Mouse (Mus musculus): ENCODE results near the gene Fads2. TPM values are rescaled to one million over a fixed set of nuclear protein-coding genes. Genes with fewer than 3 reads are reported as not detected.

The Fads2 gene
- polyA plus RNA-seq, 1 experiment: 157 TPM

DNA sequence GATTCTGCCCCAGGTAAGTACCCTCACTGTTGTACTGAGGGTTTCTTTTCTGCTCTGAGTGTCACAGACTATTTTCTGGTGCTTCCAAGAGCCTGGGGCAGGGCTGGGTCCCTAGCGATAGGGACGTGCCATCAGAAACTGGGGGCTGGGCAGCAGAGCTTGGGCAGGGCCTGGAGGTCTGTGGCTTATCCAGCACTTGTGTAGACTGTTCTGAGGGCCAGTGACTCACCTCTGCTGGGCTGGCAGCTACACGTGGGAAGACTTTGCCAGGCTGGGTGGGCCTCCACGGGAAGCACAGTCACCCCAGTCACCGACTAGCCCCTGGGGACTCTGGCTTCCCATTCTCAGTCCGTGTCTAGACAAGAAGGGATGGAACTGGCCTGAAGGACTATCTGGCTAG lies 59.3 kb downstream of the Fads2 start:
- peak overlapping the region; percentile 71 for H3ac ChIP-seq (ENCODE audit: control insufficient read depth, insufficient read length)
- peaks cover 47% of the 10 kb centered on the region for H3K79me2 ChIP-seq (ENCODE audit: control insufficient read depth, insufficient read depth)
- peak; percentile 63 for TF ChIP-seq POLR2A (IDR thresholded peaks at IDR 0.05; ENCODE audit: insufficient read length, low read depth)
- TF ChIP-seq POLR2AphosphoS2 (IDR thresholded peaks at IDR 0.05; ENCODE audit: insufficient read length, low read depth): peak; percentile 82
- TF ChIP-seq CEBPB (IDR thresholded peaks at IDR 0.05; ENCODE audit: insufficient read depth, poor library complexity, severe bottlenecking): no peak
- TF ChIP-seq MAX (IDR thresholded peaks at IDR 0.05; ENCODE audit: low read depth): no peak
- no peak for TF ChIP-seq E2F4 (IDR thresholded peaks at IDR 0.05; ENCODE audit: insufficient read depth)
- TF ChIP-seq MYOG (IDR thresholded peaks at IDR 0.05; ENCODE audit: control insufficient read depth in 1 of 3, insufficient read depth in 1 of 3, insufficient read length in 2 of 3, low read depth in 2 of 3): peak in 1 of 3 experiments; percentile 69
- peak in 1 of 3 experiments; percentile 56 for TF ChIP-seq MYOD1 (IDR thresholded peaks at IDR 0.05; ENCODE audit: control insufficient read depth in 1 of 3, insufficient read length in 2 of 3, low read depth in 2 of 3)
- peak overlapping the region; percentile 90 for H3K4me3 ChIP-seq
- peak overlapping the region; percentile 99 for H3K4me2 ChIP-seq (ENCODE audit: low read depth)
- H3K36me3 ChIP-seq (ENCODE audit: control insufficient read depth, insufficient read depth): peaks cover 20% of the 10 kb centered on the region
- no peaks in the 10 kb centered on the region for H3K27me3 ChIP-seq (ENCODE audit: control insufficient read depth, insufficient read depth, insufficient read length)

DNA sequence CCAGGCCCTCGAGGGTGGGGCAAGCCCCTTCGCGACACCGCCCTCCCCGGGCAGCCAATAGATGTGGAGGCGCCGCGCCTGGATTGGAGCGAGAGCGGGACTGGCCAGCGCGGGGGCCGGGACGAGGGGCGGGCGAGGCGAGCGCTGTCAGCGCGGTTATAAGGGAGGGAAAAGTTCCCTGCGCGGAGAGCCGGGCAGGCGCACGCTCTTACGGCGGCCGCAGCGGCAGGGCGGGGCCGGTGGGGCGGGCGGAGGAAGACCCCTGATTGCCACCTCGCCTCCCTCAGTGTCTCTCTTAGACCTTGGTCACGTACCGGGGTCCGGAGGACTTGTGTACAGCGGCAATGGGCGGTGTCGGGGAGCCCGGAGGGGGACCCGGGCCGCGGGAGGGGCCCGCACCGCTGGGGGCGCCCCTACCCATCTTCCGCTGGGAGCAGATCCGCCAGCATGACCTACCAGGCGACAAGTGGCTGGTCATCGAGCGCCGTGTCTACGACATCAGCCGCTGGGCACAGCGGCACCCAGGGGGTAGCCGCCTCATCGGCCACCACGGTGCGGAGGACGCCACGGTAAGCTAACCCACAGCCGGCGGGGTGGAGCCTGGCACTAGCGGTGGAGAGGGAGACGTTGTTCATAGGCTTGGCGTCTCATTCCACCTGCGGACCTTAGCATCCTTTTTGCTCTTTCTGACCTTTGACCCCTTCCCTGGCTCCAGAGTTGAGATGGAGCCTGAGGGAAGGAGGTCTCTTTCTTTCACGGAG lies 60.0 kb downstream of the Fads2 start, which contains the start of gene Fads3:
TSS of gene Fads3 (plus strand) at position 182 of the 761 bp plus-strand sequence.
- Histone ChIP-seq H3ac (ENCODE audit: control insufficient read depth, insufficient read length) (peak within 1 kb of the TSS; percentile 71), H3K27me3 (ENCODE audit: control insufficient read depth, insufficient read depth, insufficient read length) (no peaks in the 10 kb centered on the region), H3K79me2 (ENCODE audit: control insufficient read depth, insufficient read depth) (peaks cover 40% of the 10 kb centered on the region), H3K4me2 (ENCODE audit: low read depth) (peak within 1 kb of the TSS; percentile 99), H3K36me3 (ENCODE audit: control insufficient read depth, insufficient read depth) (peaks cover 20% of the 10 kb centered on the region), H3K4me3 (peak within 1 kb of the TSS; percentile 90)
- TF ChIP-seq POLR2A (IDR thresholded peaks at IDR 0.05; ENCODE audit: insufficient read length, low read depth) (peak; percentile 85), MAX (IDR thresholded peaks at IDR 0.05; ENCODE audit: low read depth) (no peak), MYOG (IDR thresholded peaks at IDR 0.05; ENCODE audit: control insufficient read depth in 1 of 3, insufficient read depth in 1 of 3, insufficient read length in 2 of 3, low read depth in 2 of 3) (peak in 1 of 3 experiments; percentile 15), POLR2AphosphoS2 (IDR thresholded peaks at IDR 0.05; ENCODE audit: insufficient read length, low read depth) (peak; percentile 97)

DNA sequence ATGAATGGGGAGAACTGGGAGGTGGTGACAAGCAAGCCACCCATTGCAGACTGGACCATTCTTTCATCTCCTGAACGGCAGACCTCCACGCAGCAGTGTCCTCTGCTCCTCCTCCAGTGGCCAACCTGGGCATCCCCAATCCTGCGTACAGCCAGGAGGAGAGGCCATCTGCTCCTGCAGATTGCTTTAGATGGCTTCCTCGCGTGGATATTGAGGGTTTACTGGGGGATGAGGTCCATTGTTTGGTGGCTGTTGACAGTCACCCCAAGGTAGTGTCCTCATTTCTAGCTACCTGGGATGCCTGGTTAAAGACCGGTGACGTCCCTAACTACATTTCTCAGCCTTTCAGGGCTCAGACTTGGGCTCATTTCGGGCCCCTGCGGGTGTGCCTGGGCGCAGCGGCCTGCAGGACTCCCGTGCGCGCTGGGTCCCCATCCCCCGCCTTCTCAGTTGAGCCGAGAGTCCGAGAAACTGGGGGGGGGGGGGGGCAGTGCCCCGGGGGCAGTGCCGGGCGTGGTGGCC lies 60.6 kb downstream of the Fads2 start:
- peak overlapping the region; percentile 71 for H3ac ChIP-seq (ENCODE audit: control insufficient read depth, insufficient read length)
- H3K27me3 ChIP-seq (ENCODE audit: control insufficient read depth, insufficient read depth, insufficient read length): no peaks in the 10 kb centered on the region
- H3K36me3 ChIP-seq (ENCODE audit: control insufficient read depth, insufficient read depth): peaks cover 20% of the 10 kb centered on the region
- TF ChIP-seq REST (IDR thresholded peaks at IDR 0.05; ENCODE audit: insufficient read depth, insufficient read length) (no peak), MAX (IDR thresholded peaks at IDR 0.05; ENCODE audit: low read depth) (no peak), SRF (IDR thresholded peaks at IDR 0.05; ENCODE audit: control insufficient read depth, insufficient read length, low read depth) (no peak), TCF12 (IDR thresholded peaks at IDR 0.05; ENCODE audit: insufficient read depth, poor library complexity, severe bottlenecking) (no peak), MYOD1 (IDR thresholded peaks at IDR 0.05; ENCODE audit: control insufficient read depth in 1 of 3, insufficient read length in 2 of 3, low read depth in 2 of 3) (no peak), TCF3 (IDR thresholded peaks at IDR 0.05; ENCODE audit: insufficient read length, low read depth) (no peak)
- peaks cover 34% of the 10 kb centered on the region for H3K79me2 ChIP-seq (ENCODE audit: control insufficient read depth, insufficient read depth)
- H3K4me3 ChIP-seq: peak overlapping the region; percentile 90
- H3K4me2 ChIP-seq (ENCODE audit: low read depth): peak overlapping the region; percentile 80

DNA sequence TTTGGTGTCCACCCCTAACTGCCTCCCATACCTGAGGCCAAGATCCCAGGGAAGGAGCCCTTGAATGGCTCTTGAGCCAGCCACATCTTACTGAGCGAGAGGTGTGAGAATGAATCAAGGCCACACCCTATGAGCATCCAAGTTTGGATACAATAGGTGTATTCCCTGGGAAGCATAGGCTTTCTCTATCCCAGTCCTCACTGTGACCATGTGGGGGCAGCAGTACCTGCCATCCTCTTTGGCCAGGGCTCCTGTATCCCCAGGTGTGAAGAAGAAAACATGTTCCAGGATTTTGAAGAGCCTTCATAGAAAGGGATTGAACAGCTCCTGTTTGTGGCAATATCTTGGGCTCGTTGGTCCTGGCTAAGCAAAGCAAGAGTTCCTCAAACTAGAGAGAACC lies 61.9 kb downstream of the Fads2 start:
- TF ChIP-seq MAX (IDR thresholded peaks at IDR 0.05; ENCODE audit: low read depth): no peak
- TF ChIP-seq MYOG (IDR thresholded peaks at IDR 0.05; ENCODE audit: control insufficient read depth in 1 of 3, insufficient read depth in 1 of 3, insufficient read length in 2 of 3, low read depth in 2 of 3): no peak
- TF ChIP-seq REST (IDR thresholded peaks at IDR 0.05; ENCODE audit: insufficient read depth, insufficient read length): no peak
- TF ChIP-seq POLR2A (IDR thresholded peaks at IDR 0.05; ENCODE audit: insufficient read length, low read depth): no peak
- no peak for TF ChIP-seq TCF12 (IDR thresholded peaks at IDR 0.05; ENCODE audit: insufficient read depth, poor library complexity, severe bottlenecking)
- TF ChIP-seq CEBPB (IDR thresholded peaks at IDR 0.05; ENCODE audit: insufficient read depth, poor library complexity, severe bottlenecking): no peak
- no peak for TF ChIP-seq MYOD1 (IDR thresholded peaks at IDR 0.05; ENCODE audit: control insufficient read depth in 1 of 3, insufficient read length in 2 of 3, low read depth in 2 of 3)
- TF ChIP-seq SRF (IDR thresholded peaks at IDR 0.05; ENCODE audit: control insufficient read depth, insufficient read length, low read depth): no peak
- no peak for TF ChIP-seq TCF3 (IDR thresholded peaks at IDR 0.05; ENCODE audit: insufficient read length, low read depth)
- TF ChIP-seq USF1 (IDR thresholded peaks at IDR 0.05; ENCODE audit: low read depth): no peak
- TF ChIP-seq E2F4 (IDR thresholded peaks at IDR 0.05; ENCODE audit: insufficient read depth): no peak
- Histone ChIP-seq H3K4me3 (no peak overlapping the region), H3K27me3 (ENCODE audit: control insufficient read depth, insufficient read depth, insufficient read length) (no peaks in the 10 kb centered on the region), H3K79me2 (ENCODE audit: control insufficient read depth, insufficient read depth) (peaks cover 21% of the 10 kb centered on the region), H3K36me3 (ENCODE audit: control insufficient read depth, insufficient read depth) (peaks cover 8% of the 10 kb centered on the region), H3K4me2 (ENCODE audit: low read depth) (peak overlapping the region; percentile 56), H3ac (ENCODE audit: control insufficient read depth, insufficient read length) (no peak overlapping the region)

DNA sequence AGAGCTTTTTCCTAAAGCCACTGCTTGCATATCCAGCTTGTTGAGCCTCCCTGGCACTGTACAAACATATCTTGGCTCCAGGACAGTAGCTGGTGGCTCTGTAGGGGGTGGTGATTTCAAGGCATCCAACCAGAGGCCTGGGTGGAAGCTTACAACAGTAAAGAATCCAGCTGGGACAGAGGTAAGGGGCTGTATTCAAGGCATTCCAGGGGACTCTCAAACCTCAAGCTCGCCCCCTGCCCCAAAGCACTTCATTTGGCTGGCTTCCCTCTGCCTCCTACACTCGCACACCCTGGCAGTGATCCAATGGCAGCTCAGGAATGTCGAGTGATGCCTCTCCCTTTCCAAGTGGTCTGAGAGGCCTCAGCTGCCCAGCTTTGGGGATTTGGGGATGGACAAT lies 62.6 kb downstream of the Fads2 start:
- no peak overlapping the region for H3ac ChIP-seq (ENCODE audit: control insufficient read depth, insufficient read length)
- H3K36me3 ChIP-seq (ENCODE audit: control insufficient read depth, insufficient read depth): peaks cover under 1% of the 10 kb centered on the region
- TF ChIP-seq USF1 (IDR thresholded peaks at IDR 0.05; ENCODE audit: low read depth) (no peak), MYOG (IDR thresholded peaks at IDR 0.05; ENCODE audit: control insufficient read depth in 1 of 3, insufficient read depth in 1 of 3, insufficient read length in 2 of 3, low read depth in 2 of 3) (peak in 1 of 3 experiments; percentile 47)
- no peak overlapping the region for H3K4me3 ChIP-seq
- no peaks in the 10 kb centered on the region for H3K27me3 ChIP-seq (ENCODE audit: control insufficient read depth, insufficient read depth, insufficient read length)
- peak overlapping the region; percentile 56 for H3K4me2 ChIP-seq (ENCODE audit: low read depth)
- peaks cover 14% of the 10 kb centered on the region for H3K79me2 ChIP-seq (ENCODE audit: control insufficient read depth, insufficient read depth)
